Mouse (Mus musculus) CH12.LX (cell line): ENCODE measurements at regions not wholly inside any gene's neighbourhood (a gene's known extent, or its start where the extent isn't known, plus 50 kb on each side); places are given as distances from the start of the nearest gene placed in this dataset.

Source experiments
- CHD2 ChIP-seq: IDR thresholded peaks from 2 replicates; pipeline ENCODE4 v1.6.1; 2011; ENCODE audit warnings: low read length, improper control_type of control experiment
- CTCF ChIP-seq, 2 experiments: IDR thresholded peaks in 1 of 2; conservative IDR thresholded peaks in 1 of 2; 2 replicates each; pipeline ENCODE4 v1.5.1; 2011 to 2012; ENCODE audit warnings: low read depth in 2 of 2, low read length in 2 of 2, improper control_type of control experiment in 1 of 2, inconsistent platforms in 1 of 2, mild to moderate bottlenecking in 1 of 2, moderate library complexity in 1 of 2
- ELF1 ChIP-seq: IDR thresholded peaks from 2 replicates; pipeline ENCODE4 v1.6.1; 2014; ENCODE audit warnings: low read depth, mild to moderate bottlenecking, inconsistent platforms, low read length, improper control_type of control experiment
- ETS1 ChIP-seq: conservative IDR thresholded peaks from 2 replicates; pipeline ENCODE4 v1.6.1; 2012; ENCODE audit warnings: low read depth, mild to moderate bottlenecking, inconsistent platforms, low read length, improper control_type of control experiment, moderate library complexity
- JUND ChIP-seq: conservative IDR thresholded peaks from 2 replicates; pipeline ENCODE4 v1.6.1; 2011; ENCODE audit warnings: low read depth, low read length, improper control_type of control experiment
- MAX ChIP-seq: IDR thresholded peaks from 2 replicates; pipeline ENCODE4 v1.6.1; 2011; ENCODE audit warnings: low read length, improper control_type of control experiment
- MAZ ChIP-seq: IDR thresholded peaks from 2 replicates; pipeline ENCODE4 v1.6.1; 2012; ENCODE audit warnings: low read depth, mild to moderate bottlenecking, inconsistent platforms, low read length, improper control_type of control experiment, moderate library complexity
- MXI1 ChIP-seq: IDR thresholded peaks from 2 replicates; pipeline ENCODE4 v1.6.1; 2011; ENCODE audit warnings: mild to moderate bottlenecking, low read depth, low read length, improper control_type of control experiment
- MYC ChIP-seq: IDR thresholded peaks from 2 replicates; pipeline ENCODE4 v1.6.1; 2011; ENCODE audit warnings: low read depth, mild to moderate bottlenecking, improper control_type of control experiment, low read length
- NELFE ChIP-seq: IDR thresholded peaks from 2 replicates; pipeline ENCODE4 v1.6.1; 2011; ENCODE audit warnings: low read depth, low read length, improper control_type of control experiment
- PAX5 ChIP-seq: IDR thresholded peaks from 2 replicates; pipeline ENCODE4 v1.6.1; 2012; ENCODE audit warnings: low read length, inconsistent platforms, mixed read lengths
- POLR2A ChIP-seq: IDR thresholded peaks from 2 replicates; pipeline ENCODE4 v1.6.1; 2011; ENCODE audit warnings: low read depth, mild to moderate bottlenecking, improper control_type of control experiment, low read length
- TCF12 ChIP-seq: IDR thresholded peaks from 2 replicates; pipeline ENCODE4 v1.6.1; 2014; ENCODE audit warnings: low read depth, mild to moderate bottlenecking, inconsistent platforms, low read length, improper control_type of control experiment
- ZC3H11A ChIP-seq: IDR thresholded peaks from 2 replicates; pipeline ENCODE4 v1.6.1; 2012; ENCODE audit warnings: low read depth, mild to moderate bottlenecking, inconsistent platforms, low read length, improper control_type of control experiment

DNA sequence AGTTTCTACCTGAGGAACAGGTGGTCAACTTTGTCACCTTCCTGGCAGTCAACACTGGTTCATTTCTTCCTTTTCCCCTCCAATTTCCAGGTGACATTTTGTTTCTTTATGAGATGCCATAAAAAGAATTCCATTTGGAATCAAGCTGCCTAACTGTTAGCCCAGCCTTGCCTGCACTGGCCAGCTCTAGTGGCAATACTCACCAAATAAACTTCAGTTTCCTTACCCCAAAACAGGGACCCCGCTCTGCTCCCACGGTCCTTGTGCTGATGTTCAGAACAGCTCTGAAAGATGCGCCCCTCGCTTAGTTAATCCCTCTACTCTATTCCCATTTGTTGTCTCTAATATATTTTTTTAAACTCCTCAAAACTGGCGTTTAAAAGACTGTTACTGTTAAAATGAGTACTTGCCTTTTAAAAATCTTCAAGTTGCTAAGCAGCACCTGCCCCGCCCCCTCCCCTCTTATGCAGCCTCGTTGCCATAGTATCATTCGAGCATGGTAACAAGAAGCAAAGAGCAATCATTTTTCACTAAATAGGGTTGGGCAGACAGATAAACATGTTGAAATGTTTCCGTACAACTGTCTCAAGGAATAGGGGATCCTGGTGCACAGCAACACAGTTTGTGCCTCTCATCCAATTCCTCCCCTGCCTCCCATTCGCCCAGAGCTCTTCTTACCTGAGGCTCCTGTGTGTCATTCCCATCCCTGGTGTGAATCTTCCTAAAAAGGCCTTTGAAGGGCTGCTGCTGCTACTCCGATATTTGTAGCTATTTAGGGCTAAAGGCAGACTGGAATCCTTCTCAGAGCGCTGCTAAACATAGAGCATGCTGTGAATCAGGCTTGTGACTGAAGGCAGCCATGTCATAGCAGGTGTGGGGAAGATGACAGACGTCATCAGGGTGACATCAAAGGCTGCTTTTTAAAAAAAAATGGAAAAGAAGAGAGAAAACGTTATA is 98.8 kb upstream of the Oxgr1 start:
- TF ChIP-seq NELFE (no peak), MYC (no peak), MAZ (no peak), CTCF (conservative IDR thresholded peaks at IDR 0.05 in 1 of 2, IDR thresholded peaks at IDR 0.05 in 1 of 2; ENCODE audit: low read depth in 2 of 2, low read length in 2 of 2) (no peak), CHD2 (no peak), ETS1 (no peak), TCF12 (no peak), JUND (no peak), ELF1 (no peak), POLR2A (no peak), MXI1 (no peak), ZC3H11A (no peak), MAX (no peak), PAX5 (no peak)
